Comparison of ENCODE assay signal across 22 mouse cellular contexts in the genomic region with DNA sequence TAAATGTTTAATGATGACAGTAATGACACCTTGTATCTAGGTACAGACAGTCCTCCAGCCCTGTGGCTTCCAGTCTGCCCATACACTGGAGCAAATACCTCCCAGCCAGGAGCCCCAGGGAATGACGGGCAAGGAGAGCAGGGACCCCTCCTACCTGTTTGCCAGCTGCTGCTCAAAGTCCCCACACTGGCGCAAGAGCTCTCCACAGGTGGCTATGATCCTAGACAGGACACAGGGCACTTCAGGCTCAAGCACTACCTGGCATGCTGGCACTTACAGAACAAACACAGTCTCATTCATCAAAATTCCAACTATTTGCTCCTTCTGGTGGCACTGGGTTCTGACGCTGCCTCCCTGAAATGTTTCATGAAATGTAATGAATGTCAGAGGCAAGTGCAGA. TPM values are rescaled to one million over a fixed set of nuclear protein-coding genes. Genes with fewer than 3 reads are reported as not detected.
A peak's percentile ranks its signal among the peaks of the same experiment; 100 is the strongest.
DNase-seq lines count a peak whose midpoint lies in the region; ATAC-seq and TF ChIP-seq lines count a peak whose summit lies in the region.
"Had no signal": no experiment of that assay in that cellular context is flagged by ENCODE, and none has a peak within 500 bp of the region (broad histone marks: within the 10 kb centered on the region; RNA-seq: fewer than 3 reads in every experiment).

No protein-coding gene starts in this region.

- peak; percentile 20 for DNase-seq in kidney, adult 18-20 months
- DNase-seq in kidney, postnatal 4 days: no peak
- DNase-seq in kidney, postnatal 0 days (ENCODE audit: low spot score): no peak
- peak; percentile 65 to 88 for DNase-seq in lung, postnatal 4 days
- no peak for DNase-seq in retina, postnatal 1 day
- DNase-seq: adrenal gland, adult 2 months; cerebellum, adult 9-10 months; gastrocnemius, postnatal 25 days; heart, adult 2 months; layer of hippocampus, postnatal 36 days; right cerebral cortex, postnatal 14 days; spleen, adult 18-20 months had no signal

- peak overlapping the region; percentile 47 for H3K27ac ChIP-seq in kidney, postnatal 0 days
- peak overlapping the region; percentile 87 for H3K27ac ChIP-seq in lung, embryonic 15.5 days
- H3K27ac ChIP-seq: embryonic facial prominence, embryonic 12.5 days; heart, adult 2 months; liver, embryonic 14.5 days; midbrain, embryonic 15.5 days; neural tube, embryonic 15.5 days had no signal

- peaks cover 4% of the 10 kb centered on the region; the same call in 1 of the 2 replicates for H3K36me3 ChIP-seq in kidney, postnatal 0 days (ENCODE audit: insufficient read depth, low read length)
- H3K36me3 ChIP-seq in lung, embryonic 15.5 days: 0 out of 2 replicates have a peak, but pooled peaks cover 6% of the 10 kb centered on the region
- H3K36me3 ChIP-seq: midbrain, embryonic 15.5 days had no signal

- ATAC-seq in kidney, postnatal 0 days (replicated peaks; ENCODE audit: low FRiP score, low read depth): no peak
- ATAC-seq in lung, embryonic 15.5 days (ENCODE audit: borderline replicate concordance, extremely low read depth, low FRiP score, low TSS enrichment): peak; percentile 82
- no peak for ATAC-seq in CD4-positive, CD25-positive, alpha-beta regulatory T cell, adult 4 months
- ATAC-seq: forebrain, embryonic 13.5 days; inflammation-experienced regulatory T-cells, adult 6 months; midbrain, embryonic 15.5 days had no signal

- H3K9me3 ChIP-seq in kidney, postnatal 0 days (replicated peaks; ENCODE audit: low read length): no peaks in the 10 kb centered on the region
- no peaks in the 10 kb centered on the region for H3K9me3 ChIP-seq in lung, embryonic 15.5 days
- H3K9me3 ChIP-seq: embryonic facial prominence, embryonic 12.5 days; forebrain, embryonic 13.5 days; megakaryocyte, embryonic 14.5 days; midbrain, embryonic 15.5 days; neural tube, embryonic 15.5 days had no signal

- no peak overlapping the region for H3K9ac ChIP-seq in kidney, postnatal 0 days (ENCODE audit: low read depth, low read length)
- no peak overlapping the region for H3K9ac ChIP-seq in lung, embryonic 15.5 days
- H3K9ac ChIP-seq: embryonic facial prominence, embryonic 12.5 days; forebrain, embryonic 13.5 days; liver, embryonic 14.5 days; midbrain, embryonic 15.5 days; neural tube, embryonic 15.5 days had no signal

- H3K27me3 ChIP-seq in kidney, postnatal 0 days (ENCODE audit: insufficient read depth, low read length): no peaks in the 10 kb centered on the region
- H3K27me3 ChIP-seq in lung, embryonic 15.5 days: no peaks in the 10 kb centered on the region
- H3K27me3 ChIP-seq: embryonic facial prominence, embryonic 12.5 days; forebrain, embryonic 13.5 days; megakaryocyte, embryonic 14.5 days; midbrain, embryonic 15.5 days; neural tube, embryonic 15.5 days had no signal

- no peak overlapping the region for H3K4me2 ChIP-seq in kidney, postnatal 0 days (ENCODE audit: low read length)
- 0 out of 2 replicates have a peak overlapping the region, but pooled peaks have one; percentile 9 for H3K4me2 ChIP-seq in lung, embryonic 15.5 days
- H3K4me2 ChIP-seq: embryonic facial prominence, embryonic 12.5 days; forebrain, embryonic 13.5 days; midbrain, embryonic 15.5 days; neural tube, embryonic 15.5 days had no signal

- TF ChIP-seq CTCF in kidney, postnatal 0 days (IDR thresholded peaks at IDR 0.05; ENCODE audit: low read depth): no peak

- no peak overlapping the region for H3K4me3 ChIP-seq in kidney, postnatal 0 days (replicated peaks; ENCODE audit: low read depth, low read length)
- no peak overlapping the region for H3K4me3 ChIP-seq in lung, embryonic 15.5 days
- H3K4me3 ChIP-seq: embryonic facial prominence, embryonic 12.5 days; erythroblast, embryonic 14.5 days; forebrain, embryonic 13.5 days; heart, adult 2 months; megakaryocyte, embryonic 14.5 days; midbrain, embryonic 15.5 days; neural tube, embryonic 15.5 days had no signal

- 81% methylated on average over 3 of the region's 3 CpGs for WGBS in kidney, postnatal 0 days
- WGBS in lung, embryonic 15.5 days: 59% methylated on average over 3 of the region's 3 CpGs

- no peaks in the 10 kb centered on the region for H3K4me1 ChIP-seq in kidney, postnatal 0 days (replicated peaks; ENCODE audit: insufficient read depth, low read length)
- peaks cover 45% of the 10 kb centered on the region for H3K4me1 ChIP-seq in lung, embryonic 15.5 days
- H3K4me1 ChIP-seq: midbrain, embryonic 15.5 days had no signal

RNA-seq across cellular contexts. Expression of a gene that starts 40.5 kb away (rescaled TPM):
- polyA plus RNA-seq in kidney, postnatal 0 days (2015; fragmentation: Nextera tagmentation; extraction: Ambion mirVana): 11.6 and 14.8 TPM in 2 replicates
- polyA plus RNA-seq in lung, embryonic 15.5 days (2015; fragmentation: Nextera tagmentation; extraction: Ambion mirVana): 24.5 and 27.3 TPM in 2 replicates
- polyA plus RNA-seq in CD4-positive, CD25-positive, alpha-beta regulatory T cell, adult 4 months (2017; shearing (Covaris generic)): 10 to 100 TPM in 1 of 2 experiments, 1 to 10 TPM in 1; 7.4 to 14.7 TPM

Comparison
In these comparisons a context has a peak if more than half of its experiments do, and no peak if none do; other contexts are left out.
1. DNase-seq: peak in kidney, adult 18-20 months (single experiment) and lung, postnatal 4 days (2 of 2); none in kidney, postnatal 4 days (0 of 2), kidney, postnatal 0 days (single experiment) and retina, postnatal 1 day (single experiment).